Mouse (Mus musculus): ENCODE measurements at regions not wholly inside any gene's neighbourhood (a gene's known extent, or its start where the extent isn't known, plus 50 kb on each side); places are given as distances from the start of the nearest gene placed in this dataset.

DNA sequence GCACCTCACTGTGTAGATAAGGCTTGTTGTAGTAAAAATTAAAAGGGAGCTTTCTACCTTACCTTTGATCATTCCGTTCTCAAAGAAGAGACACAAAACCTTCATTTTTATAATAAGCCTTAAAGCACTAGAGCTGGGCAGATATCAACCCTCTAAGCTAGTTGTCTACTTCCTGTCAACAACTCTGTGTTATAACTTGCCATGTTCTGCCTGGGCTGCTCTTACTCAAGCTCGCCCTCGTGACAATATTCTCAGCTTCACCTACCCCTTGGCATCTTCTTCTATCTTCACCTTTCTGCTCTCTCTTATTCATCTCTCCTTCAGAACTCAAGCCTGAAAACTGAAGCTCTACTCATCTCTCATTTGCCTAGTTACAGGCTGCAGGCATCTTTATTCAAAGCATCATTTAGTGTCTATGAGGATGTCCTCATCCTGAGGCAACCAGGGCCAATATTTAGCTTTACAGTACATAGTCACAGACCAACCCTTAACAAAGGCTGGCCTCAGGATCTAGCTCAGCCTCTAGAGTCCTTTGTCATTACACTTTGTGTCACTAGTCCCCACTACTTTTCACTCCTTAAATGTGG is 375.2 kb upstream of the Trib2 start:
- DNase-seq (ENCODE audit: low read depth, low spot score): no peak

DNA sequence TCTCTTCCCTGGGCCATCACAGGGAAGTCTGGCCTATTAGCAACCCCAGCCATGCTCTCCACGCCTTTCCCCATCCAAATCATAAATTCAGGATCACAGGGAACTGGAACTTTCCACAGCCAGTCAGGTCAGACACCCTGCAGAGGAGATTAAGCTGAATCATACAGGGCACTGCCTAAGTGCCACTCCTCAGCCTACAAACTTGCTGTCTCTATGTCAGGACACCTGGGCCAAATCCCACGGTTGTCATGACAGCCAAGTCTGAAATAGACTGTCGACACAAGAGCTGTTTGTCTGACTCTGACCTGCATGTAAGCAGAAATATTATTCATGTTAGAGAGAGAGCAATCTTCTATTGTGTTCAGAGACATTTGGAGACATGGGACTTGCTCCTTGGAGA is 374.0 kb upstream of the Trib2 start:
- peak; percentile 12 for DNase-seq (ENCODE audit: low read depth, low spot score)

DNA sequence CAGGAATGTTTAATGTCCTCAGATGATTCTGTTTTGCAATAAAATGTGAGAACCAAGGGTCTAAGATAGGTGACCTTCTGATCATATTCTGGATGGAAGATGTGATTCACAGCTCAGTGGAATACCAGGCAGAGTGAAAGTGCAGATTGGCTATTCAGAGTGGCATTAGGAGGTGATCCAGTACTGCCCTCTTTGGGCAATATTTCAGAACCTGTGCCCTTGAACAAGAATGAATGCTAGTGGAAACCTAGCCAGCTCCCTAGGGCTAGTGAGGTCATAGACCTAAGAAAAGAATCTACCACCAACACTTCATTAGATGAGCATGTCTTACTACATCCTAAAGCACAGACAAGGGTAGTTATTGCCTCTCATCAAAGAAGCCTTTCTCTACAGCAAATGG is 372.7 kb upstream of the Trib2 start:
- DNase-seq (ENCODE audit: low read depth, low spot score): no peak

DNA sequence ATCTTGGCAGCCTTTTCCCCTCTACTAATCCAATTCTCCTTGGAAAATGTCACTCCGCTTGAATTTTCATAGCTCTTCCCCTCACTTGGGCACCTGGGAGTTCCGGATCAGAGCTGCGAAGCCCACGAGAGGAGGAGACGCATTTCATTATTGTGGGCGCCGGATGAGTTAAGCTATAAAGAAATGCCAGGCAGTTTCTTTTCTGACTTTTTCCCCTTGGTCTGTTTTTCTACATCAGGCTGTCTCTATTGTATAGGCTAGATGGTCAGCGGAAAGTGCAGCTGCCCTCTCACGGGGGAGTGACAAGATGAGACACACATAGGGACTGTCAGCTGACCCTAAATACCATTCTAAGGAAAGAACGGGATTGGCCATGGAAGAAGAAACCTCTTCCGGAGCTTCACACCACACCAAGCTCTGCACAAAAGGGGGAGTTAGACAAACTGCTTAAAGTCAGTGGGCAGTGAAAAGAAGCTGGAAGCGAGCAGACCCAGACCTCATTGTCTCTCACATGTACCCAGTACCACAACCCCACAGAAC is 369.3 kb upstream of the Trib2 start:
- no peak for DNase-seq (ENCODE audit: low read depth, low spot score)

DNA sequence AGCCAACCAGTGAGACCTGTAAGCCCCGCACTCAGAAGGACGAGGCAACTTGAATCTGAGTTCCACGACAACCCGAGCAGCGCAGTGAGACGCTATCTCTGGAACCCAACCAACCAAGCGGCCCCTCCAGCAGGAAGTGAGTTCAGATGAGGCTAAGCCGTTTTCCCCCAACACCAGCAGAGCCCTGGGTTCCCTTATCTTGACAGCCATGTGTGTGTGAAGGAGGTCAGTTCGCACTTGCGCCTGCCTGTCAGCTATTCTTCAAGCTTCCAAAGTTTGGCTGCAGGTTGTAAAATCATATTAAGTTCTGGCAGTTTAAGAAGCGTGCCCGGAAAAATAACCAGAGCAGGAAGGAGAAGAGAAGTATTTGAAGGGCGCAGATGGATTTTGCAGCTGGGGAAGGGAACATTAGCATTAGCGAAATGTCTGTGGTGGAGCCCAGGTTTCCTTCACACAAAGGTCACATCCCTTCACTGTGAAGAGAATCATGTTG is 368.8 kb upstream of the Trib2 start:
- no peak for DNase-seq (ENCODE audit: low read depth, low spot score)

DNA sequence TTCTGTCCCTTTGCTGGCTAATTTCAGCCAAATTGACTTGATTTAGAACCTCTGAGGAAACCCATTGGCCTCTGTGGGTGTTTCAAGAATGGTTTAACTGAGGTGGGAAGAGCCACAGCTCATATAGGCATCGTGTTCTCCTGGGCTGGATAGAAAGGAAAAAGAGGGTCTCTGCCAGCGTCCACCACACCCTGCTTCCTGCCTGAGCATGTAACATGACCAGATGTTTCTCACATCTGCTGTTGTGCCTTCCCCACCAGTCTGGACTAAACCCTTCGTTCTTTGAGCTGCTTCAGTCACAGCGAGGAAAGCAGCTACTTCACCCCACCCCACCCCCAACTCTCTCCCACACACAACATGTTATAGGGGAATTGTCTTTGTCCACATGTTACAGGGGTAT is 366.3 kb upstream of the Trib2 start:
- DNase-seq (ENCODE audit: low read depth, low spot score): no peak

DNA sequence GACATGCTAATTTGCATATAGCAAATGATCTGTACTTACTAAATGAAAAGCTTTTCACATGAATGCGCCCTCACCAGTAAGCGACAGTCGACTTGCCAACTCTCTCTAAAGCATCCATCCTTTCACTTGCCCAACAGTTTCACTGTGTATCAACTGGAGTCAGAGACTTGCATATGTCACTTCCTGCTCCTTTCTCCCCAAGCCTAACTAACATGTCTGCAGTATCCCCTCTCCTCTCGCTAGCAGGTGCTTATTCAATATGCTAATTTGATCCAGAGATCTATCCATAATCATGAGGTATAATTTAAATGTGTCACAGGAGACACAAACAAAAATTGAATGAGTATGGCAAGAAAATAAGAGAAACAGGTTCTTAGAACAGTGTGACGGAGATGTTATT is 364.9 kb upstream of the Trib2 start:
- no peak for DNase-seq (ENCODE audit: low read depth, low spot score)

DNA sequence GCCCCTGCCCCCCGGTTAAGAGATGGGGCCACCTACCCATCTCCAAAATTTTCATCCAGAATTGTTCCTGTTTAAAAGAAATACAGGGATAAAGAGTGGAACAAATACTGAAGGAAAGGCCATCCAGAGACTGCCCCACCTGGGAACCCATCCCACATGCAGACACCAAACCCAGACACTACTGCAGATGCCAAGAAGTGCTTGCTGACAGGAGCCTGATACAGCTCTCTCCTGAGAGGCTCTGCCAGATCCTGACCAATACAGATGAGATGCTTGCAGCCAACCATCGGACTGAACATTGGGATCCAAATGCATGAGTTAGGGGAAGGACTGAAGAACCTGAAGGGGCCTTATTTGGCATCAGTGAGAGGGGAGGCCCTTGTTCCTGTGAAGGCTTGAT is 363.2 kb upstream of the Trib2 start:
- no peak for DNase-seq (ENCODE audit: low read depth, low spot score)

DNA sequence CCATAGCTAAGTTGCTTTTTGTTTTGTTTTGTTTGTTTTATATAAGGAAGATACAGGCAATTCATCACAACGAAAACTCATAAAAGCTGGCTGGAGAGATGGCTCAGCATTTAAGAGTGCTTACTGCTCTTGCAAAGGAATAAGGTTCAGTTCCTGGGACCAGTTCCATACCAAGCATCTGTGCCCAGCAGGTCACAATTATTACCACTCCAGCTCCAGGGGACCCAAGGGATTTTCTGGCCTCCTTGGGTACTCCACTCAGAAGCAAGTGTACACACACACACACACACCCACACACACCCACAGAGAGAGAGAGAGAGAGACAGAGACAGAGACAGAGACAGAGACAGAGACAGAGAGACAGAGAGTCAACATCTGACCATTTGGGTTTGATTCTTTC is 359.6 kb upstream of the Trib2 start:
- DNase-seq (ENCODE audit: low read depth, low spot score): no peak

DNA sequence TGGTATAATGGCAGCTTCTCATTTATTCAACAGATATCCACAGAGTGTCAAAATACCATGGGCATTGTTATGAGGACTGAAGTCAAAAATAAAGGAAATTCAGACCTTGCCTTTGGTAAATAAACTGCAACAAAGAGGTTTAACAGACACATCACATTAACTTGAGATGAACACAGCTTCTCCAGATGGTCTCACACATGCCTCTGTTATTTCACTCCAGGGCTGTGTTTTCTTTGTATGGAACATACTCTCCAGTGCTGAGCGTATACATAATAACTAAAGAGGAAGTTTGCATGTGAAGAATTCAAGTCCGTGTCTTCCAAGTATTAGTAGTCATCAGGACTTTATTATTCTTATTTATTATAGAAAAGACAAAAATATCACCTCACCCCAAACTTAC is 355.5 kb upstream of the Trib2 start:
- no peak for DNase-seq (ENCODE audit: low read depth, low spot score)

DNA sequence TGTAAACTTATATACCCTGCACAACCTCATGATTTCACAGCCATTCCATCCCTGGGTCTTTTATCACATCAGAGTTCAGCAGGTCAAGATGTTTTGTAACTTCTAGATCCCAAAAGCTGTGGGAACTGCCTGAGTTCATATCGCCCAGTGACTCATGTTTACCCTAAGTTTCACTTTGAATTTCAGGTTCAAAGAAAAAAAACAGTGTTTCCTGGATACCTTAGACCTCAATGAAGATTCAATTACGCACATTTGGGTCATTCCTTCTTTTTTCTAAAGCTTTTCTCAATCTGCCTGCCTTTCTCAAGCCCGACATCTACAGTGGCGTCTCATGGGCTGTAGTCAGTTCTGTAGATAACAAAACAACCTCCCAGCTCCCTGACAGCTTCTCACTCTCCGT is 354.9 kb upstream of the Trib2 start:
- no peak for DNase-seq (ENCODE audit: low read depth, low spot score)

DNA sequence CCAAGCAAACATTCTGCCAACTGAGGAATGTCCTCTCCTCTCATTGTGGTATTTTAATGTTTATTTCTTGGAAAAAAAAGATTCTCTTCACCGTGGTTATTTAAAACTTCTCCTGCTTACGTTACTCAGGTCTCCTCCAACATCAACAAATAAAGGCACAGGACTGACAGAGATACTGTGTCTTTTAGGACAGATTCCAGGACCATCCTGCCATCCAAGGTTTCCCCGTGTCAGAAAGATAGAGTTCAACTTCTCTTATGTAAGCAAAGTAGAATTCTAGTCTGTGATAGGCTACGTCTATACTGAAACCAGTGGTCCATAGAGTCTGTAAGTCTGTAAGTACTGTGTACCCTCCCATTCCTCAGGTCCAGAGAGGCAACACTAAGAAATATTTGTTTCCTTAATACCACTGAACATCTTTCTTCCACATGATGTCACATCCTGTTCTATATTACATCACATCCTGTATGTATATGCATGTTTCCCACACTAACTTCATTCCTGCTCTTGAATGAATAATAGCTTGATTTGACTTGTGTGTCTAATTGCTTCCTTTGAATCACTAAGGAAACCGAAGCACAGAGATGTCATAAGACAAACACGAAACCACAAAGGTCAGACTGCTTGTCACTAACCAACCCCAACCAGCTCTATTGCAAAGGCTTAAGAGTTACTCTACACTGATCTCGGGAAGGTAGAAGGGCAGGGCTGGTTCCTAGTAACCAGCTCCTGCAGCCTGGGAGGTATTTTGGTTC is 353.2 kb upstream of the Trib2 start:
- no peak for DNase-seq (ENCODE audit: low read depth, low spot score)

DNA sequence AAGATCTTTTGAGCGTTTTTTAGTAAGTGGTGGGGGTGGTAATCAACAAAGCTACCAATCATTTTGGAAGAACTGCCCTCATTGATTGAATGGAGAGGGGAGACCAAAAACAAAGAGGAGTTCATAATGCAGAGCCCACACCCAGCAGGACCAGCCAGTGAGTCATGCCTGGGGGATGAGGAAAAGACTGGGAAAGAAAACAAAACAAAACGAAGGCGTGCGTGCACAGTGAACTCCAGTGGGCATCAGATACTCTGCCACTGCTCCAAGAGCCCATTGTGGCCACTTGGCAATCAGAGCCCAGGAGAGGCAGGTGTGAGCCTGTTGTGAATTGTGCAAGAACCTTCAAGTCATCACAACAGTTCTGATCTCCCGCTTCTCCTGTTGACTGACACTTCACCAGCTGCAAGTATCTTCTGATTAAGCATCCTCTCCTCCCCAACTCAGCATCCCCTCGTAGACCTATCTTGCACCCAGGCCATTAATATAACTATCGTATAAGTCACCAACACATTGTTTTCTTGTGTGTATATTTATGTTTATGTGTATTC is 351.1 kb upstream of the Trib2 start:
- DNase-seq (ENCODE audit: low read depth, low spot score): no peak

DNA sequence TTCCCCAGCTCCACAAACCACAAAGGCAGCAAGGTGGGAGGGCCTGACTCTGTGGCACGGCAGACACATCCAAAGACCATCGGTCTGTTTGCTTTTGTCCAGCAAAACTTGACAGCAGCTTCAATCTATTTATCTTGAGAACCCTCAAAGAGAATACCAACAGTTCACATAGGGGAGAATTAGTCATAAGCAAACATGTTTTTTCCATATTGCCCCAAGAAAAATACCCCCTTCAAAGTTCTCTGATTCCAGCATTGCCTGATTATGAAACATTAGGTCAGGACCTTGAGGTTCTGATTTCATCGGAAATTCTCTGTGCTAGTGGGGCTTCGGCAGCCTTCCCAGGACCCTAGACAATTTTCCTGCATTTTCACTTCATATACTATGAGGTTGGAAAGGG is 348.4 kb upstream of the Trib2 start:
- DNase-seq (ENCODE audit: low read depth, low spot score): no peak

DNA sequence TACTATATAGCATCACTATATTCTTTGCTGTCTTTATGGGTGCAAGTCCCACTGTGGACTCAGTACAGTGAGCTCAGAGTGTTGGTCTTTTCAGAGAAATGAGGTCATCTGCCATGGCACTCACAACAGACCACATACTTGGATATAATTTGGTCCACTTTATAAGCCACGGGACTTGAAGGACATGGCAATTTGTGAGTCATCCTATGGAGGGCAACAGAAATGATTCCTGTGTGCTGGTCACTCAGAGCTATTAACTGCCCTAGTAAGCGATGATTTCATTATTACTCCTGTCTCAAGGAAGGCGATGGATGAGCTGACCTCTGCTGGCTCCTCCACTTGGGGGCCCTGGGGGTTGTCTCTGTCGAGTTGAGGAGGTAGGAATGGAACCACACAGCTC is 345.2 kb upstream of the Trib2 start:
- DNase-seq (ENCODE audit: low read depth, low spot score): no peak

DNA sequence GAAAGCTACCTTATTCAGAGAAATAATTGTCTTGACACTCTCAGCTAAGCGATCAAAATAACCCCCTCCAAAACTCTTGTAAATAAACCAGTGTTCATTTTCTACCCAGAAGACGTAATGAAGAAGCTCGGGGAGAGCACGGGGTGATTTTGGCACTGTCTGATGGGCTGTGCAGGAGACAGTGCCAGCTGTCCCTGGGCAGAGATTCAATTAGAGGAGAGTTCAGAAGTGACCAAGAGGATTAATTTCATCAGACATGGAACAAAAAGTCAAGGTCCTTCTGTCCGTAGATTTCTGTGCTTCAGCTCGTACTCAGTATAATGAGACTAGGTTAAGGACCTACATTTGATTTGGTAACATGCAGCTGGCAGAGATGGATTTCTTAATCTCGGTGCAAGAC is 341.2 kb upstream of the Trib2 start:
- no peak for DNase-seq (ENCODE audit: low read depth, low spot score)

DNA sequence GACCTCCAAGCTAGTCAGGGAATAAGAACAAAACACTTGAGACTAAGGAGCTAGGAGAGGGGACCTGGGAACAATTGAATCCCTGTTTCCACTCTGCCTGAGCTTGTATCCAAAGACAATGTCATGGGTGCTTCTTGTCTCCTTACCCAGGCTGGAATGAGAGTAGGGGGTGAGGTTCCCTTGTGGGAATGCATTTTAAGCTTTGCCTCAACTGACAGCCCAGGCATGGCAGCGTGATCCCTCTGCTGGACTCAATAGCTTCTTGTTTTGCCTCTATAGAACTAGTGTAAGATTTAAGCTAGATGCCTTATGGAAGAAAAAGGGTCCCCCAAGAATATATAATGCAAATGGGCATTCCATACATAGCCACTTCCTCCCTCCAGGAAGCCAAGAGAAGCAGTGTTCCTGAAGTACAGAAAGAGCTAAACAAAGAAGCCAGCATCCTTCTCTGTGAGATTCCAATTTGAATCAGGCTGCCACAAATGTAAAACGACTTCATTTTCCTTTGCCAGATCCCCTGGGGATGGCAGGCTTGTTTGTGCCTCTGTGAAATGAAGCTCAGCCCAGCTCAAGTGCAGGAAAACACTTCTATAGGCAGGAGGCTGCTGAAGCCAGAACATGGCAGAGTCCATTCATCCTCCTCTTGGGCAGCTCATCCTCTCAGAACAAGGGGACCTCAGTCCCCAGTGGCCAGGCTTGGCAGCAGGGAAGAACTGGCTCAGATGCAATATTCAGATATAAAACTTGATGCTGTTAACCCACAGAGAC is 339.3 kb upstream of the Trib2 start:
- DNase-seq (ENCODE audit: low read depth, low spot score): peak; percentile 46

DNA sequence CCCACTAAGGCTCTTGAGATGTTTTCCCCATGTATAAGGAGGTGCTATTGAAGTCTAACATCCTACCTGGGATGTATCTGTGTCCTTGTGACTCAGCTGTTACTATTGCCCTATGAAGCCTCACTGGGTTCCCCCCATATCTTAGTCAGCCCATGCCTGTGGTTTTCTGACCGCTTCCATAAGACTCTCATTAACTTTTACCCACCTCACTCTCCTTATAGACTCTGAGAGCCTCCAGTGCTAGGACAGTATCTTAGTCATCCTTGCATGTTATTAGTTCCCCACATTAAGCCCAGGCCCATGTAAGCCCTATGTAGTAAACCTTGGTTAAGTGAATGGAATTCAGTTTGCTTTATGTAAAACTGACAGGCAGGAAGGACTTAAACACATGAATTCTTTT is 337.5 kb upstream of the Trib2 start:
- no peak for DNase-seq (ENCODE audit: low read depth, low spot score)

DNA sequence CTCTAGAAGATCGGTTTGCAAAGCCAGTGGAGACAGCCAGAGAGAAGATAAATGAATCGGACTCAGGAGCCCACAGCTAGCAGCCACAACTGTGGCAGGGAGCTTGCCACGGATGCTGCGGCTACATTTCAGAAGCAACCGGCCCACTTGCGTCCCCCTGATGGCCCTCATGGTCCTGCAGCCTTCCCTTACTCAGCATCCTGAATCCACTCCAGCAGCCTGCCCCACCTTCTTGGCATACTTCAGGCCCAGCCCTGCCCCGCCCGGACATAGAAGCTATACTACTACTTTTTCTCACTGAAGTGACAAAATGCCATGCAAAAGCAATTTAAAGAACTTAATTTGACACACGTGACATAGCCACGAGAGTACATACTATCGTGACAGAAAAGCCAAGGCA is 335.4 kb upstream of the Trib2 start:
- DNase-seq (ENCODE audit: low read depth, low spot score): no peak

DNA sequence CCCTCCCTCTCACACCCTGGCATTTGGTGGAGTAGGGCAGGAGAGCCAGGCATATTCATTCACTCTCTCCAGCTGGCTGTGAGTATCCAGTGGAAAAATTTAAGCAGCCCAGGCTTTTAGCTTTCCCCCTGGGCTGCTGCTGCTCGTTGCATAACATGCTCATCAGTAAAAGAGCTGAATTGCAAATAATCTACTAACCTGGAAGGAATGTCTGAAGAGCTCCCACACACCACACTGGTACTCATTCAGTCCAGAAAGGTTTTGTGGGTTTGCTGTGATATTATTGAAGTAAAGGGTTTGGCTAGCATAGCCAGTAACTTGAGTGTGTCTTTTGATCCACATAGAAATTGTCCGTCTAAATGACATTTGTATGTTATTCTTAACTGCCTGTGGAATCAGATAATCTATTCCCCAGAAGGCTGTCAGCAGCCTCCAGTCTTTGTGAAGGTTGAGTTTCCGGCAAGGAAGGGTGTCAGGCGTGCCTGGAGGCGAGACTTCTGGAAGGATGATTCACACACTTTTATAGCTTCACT is 334.5 kb upstream of the Trib2 start:
- no peak for DNase-seq (ENCODE audit: low read depth, low spot score)

DNA sequence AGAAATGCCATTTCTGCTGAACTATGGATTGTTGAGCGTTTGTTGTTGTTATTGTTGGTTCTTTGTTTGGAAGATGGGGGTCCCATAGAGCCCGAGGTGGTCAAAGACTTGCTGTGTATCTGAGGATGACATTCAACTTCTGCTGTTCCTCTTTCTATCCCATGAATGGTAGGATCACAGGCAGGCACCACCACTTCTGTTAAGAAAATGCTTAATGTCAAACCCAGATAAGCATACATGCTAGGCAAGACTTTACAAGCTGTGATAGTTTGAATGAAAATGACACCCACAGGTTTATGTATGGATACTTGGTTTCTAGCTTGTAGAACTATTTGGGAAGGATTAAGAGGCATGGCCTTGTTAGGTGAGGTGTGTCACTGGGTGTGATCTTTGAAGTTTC is 330.2 kb upstream of the Trib2 start:
- no peak for DNase-seq (ENCODE audit: low read depth, low spot score)

DNA sequence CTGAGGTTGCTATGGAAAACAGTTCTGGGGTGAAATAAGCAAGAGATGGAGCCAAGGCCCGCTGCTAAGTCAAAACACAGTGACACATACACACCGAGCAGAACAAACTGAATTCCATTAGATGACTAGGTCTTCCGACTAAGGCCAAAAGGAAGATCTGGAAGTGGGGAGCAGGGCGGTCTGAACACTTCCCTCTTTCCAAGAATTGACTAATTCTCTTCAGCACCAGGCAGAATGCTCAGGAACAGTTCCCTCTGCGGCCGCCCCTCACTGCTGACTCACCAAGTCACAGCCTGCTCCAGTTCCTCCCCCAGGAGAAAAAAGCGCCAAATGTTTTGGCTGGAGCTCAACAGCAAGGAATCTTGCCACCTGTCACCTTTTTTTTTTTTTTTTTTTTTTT is 328.9 kb upstream of the Trib2 start:
- no peak for DNase-seq (ENCODE audit: low read depth, low spot score)

All from R1 (cell line).